Mouse (Mus musculus) C2C12 (cell line): ENCODE data around the gene Elf5. TPM values are rescaled to one million over a fixed set of nuclear protein-coding genes. Genes with fewer than 3 reads are reported as not detected.

Source experiments
- H3K27me3 ChIP-seq: one replicate; pipeline ENCODE4 v1.6.1; 2011; ENCODE audit not compliant: control insufficient read depth, insufficient read depth, insufficient read length
- H3K36me3 ChIP-seq: one replicate; pipeline ENCODE4 v1.6.1; 2011; ENCODE audit not compliant: control insufficient read depth, insufficient read depth
- H3K4me3 ChIP-seq: one replicate; pipeline ENCODE4 v1.5.1; 2011; ENCODE audit warnings: mild to moderate bottlenecking, control low read depth; ENCODE audit not compliant: poor library complexity, insufficient read depth, severe bottlenecking
- H3K79me2 ChIP-seq: one replicate; pipeline ENCODE4 v1.6.1; 2011; ENCODE audit not compliant: control insufficient read depth, insufficient read depth
- H3K79me3 ChIP-seq: one replicate; pipeline ENCODE4 v1.6.1; 2011; ENCODE audit warnings: low read depth, control low read depth
- H3ac ChIP-seq: one replicate; pipeline ENCODE3; 2011; ENCODE audit warnings: low read depth; ENCODE audit not compliant: control insufficient read depth, insufficient read length
- CEBPB ChIP-seq: IDR thresholded peaks from one replicate; pipeline ENCODE4 v1.6.1; 2011; ENCODE audit warnings: low read depth, mild to moderate bottlenecking, control low read depth, moderate library complexity
- CTCF ChIP-seq: IDR thresholded peaks from one replicate; pipeline ENCODE4 v1.5.1; 2011; ENCODE audit not compliant: control insufficient read depth, insufficient read depth, insufficient read length
- FOSL1 ChIP-seq: IDR thresholded peaks from one replicate; pipeline ENCODE4 v1.8.0; 2011; ENCODE audit warnings: mild to moderate bottlenecking, low read length; ENCODE audit not compliant: poor library complexity, insufficient read depth, severe bottlenecking
- MAX ChIP-seq: IDR thresholded peaks from one replicate; pipeline ENCODE4 v1.6.1; 2011; ENCODE audit warnings: mild to moderate bottlenecking, control low read depth
- MYOD1 ChIP-seq: IDR thresholded peaks from one replicate; pipeline ENCODE4 v1.6.1; 2011; ENCODE audit warnings: low read depth; ENCODE audit not compliant: control insufficient read depth, insufficient read length
- MYOG ChIP-seq: IDR thresholded peaks from one replicate; pipeline ENCODE4 v1.6.1; 2011; ENCODE audit not compliant: control insufficient read depth, insufficient read length; ENCODE audit errors: extremely low read depth
- USF1 ChIP-seq: IDR thresholded peaks from one replicate; pipeline ENCODE4 v1.6.1; 2011; ENCODE audit warnings: low read depth, mild to moderate bottlenecking, control low read depth, moderate library complexity
- polyA plus RNA-seq: library from polyadenylated mRNA; unstranded; fragments of >200 nt; fragmentation: generic; extraction: Trizol; gene quantifications from one replicate; pipeline ENCODE4 v1.2.1, GENCODE M21; 2012; ENCODE audit warnings: missing spikeins

The Elf5 gene
- polyA plus RNA-seq, 1 experiment: 0.01 TPM

DNA sequence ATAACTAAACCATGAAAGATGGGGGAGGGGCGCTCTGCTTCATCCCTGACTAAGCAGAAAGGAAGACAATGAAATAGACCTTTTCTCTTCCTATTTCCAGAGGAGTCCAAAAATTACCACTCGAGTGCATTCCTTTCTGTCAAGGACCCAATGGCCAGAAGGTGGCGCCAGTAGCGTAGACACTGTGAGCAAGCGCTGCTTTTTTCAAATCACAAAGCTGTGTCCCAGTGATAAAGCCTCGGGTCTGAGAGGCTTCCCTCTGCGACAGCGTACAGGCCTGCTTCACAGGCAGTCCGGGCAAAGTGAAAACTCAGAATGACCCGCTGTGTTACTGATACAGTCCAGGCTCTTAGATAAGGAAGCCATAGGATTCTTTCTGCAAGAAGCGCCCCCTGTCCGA lies 28.2 kb downstream of the Elf5 start:
- TF ChIP-seq CTCF (peak; percentile 36), MAX (no peak)
- peaks cover 13% of the 10 kb centered on the region for H3K27me3 ChIP-seq
- H3K79me2 ChIP-seq: no peaks in the 10 kb centered on the region
- no peaks in the 10 kb centered on the region for H3K79me3 ChIP-seq
- no peak overlapping the region for H3ac ChIP-seq
- no peaks in the 10 kb centered on the region for H3K36me3 ChIP-seq
- H3K4me3 ChIP-seq: no peak overlapping the region

DNA sequence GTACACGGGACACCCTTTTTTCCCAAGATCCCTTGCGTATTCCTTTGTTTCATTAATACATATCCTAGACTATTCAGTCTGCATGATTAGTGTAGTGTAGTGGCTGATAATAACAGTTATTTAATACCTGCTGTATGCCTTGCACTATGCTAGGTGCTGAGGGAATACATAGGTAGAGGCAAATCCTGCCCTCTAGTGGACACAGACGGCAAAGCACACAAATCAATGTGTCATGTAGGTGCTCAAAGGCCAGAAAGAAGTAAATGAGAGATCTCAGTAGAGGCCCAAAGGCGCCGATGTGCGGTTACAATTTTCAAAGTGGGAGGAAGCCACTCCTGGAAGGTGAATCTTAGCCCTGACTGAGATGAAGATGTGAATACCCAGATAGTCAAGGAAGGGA lies 34.3 kb downstream of the Elf5 start:
- Histone ChIP-seq H3K36me3 (no peaks in the 10 kb centered on the region), H3K27me3 (peaks cover 22% of the 10 kb centered on the region), H3K79me2 (no peaks in the 10 kb centered on the region), H3ac (no peak overlapping the region), H3K4me3 (no peak overlapping the region), H3K79me3 (no peaks in the 10 kb centered on the region)
- no peak for TF ChIP-seq MYOD1
- TF ChIP-seq CTCF: peak; percentile 39
- no peak for TF ChIP-seq CEBPB
- TF ChIP-seq FOSL1: no peak

DNA sequence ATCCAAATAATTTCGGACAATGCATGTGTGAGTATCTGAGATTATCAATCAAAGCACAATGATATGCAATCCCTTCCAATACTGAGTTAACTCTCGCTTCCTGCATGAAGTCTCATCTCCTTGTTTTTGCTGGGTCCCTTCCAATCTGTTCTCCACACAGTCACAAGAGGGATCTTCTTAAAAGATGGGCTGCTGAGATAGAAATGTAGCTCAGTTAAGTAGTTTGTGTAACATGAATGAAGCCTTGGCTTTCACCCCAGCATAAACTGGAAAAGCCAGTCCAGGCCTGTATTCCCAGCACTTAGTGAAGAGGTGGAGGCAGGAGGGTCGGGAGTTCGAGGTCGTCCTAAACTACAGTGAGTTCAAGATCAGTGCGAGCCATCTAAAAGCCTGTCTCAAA lies 34.8 kb downstream of the Elf5 start:
- no peaks in the 10 kb centered on the region for H3K36me3 ChIP-seq
- TF ChIP-seq USF1: no peak
- TF ChIP-seq MAX: no peak
- no peak for TF ChIP-seq CTCF
- TF ChIP-seq CEBPB: no peak
- TF ChIP-seq FOSL1: no peak
- H3K27me3 ChIP-seq: peaks cover 22% of the 10 kb centered on the region
- no peak overlapping the region for H3ac ChIP-seq
- no peak overlapping the region for H3K4me3 ChIP-seq
- no peaks in the 10 kb centered on the region for H3K79me2 ChIP-seq
- H3K79me3 ChIP-seq: no peaks in the 10 kb centered on the region

DNA sequence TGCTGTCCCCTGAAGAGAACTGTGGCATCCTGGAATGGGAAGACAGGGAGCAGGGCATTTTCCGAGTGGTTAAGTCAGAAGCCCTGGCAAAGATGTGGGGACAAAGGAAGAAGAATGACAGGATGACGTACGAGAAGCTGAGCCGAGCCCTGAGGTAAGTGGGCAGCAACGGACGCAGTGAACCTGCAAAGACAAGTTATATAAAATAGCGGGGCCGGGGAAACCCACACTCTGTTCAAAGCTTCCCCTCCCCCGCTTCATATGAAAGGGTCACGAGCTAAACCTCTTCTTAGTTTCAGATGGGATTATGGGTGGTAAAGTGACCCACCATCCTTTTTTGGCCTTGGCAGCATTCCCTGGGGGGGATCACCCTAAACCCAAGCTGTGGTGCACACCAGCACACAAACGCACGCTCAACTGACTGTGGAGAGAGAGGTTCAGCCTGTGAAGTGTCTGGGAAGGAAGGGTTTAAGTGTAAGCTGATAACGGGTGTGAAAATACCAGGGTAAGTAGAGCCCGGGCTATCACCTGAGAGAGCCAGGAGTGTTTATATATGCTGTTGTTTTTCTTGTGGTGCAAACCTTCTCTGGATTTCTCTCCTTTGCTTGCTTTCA lies 37.6 kb downstream of the Elf5 start:
- Histone ChIP-seq H3K79me2 (no peaks in the 10 kb centered on the region), H3K36me3 (peaks cover 6% of the 10 kb centered on the region), H3K79me3 (no peaks in the 10 kb centered on the region), H3ac (no peak overlapping the region), H3K27me3 (peaks cover 19% of the 10 kb centered on the region), H3K4me3 (no peak overlapping the region)
- TF ChIP-seq FOSL1 (no peak), CTCF (no peak), MAX (no peak), CEBPB (no peak), MYOD1 (no peak), MYOG (no peak), USF1 (no peak)

DNA sequence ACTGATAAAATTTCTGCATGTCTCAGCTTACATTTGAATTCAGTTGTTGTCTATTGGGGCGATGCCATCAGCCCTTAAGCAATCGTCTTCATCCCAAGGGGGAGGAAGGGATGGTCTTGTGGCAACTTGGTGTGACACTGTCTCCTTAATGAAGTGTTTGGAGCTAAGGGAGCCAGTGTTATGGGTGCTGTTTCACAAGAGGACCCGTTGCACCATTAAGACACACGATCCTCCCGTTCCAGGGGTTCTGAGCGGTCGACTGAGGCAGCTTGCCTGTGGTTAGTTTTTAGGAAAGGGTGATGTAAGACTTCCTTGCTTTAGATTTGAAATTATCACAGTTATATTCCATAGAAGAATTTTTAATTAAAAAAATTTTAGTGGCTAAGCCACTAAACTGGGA lies 38.3 kb downstream of the Elf5 start:
- TF ChIP-seq MAX (no peak), MYOG (no peak)
- H3K79me3 ChIP-seq: no peaks in the 10 kb centered on the region
- H3K79me2 ChIP-seq: no peaks in the 10 kb centered on the region
- H3K4me3 ChIP-seq: no peak overlapping the region
- peaks cover 14% of the 10 kb centered on the region for H3K27me3 ChIP-seq
- H3K36me3 ChIP-seq: peaks cover 13% of the 10 kb centered on the region
- H3ac ChIP-seq: no peak overlapping the region

DNA sequence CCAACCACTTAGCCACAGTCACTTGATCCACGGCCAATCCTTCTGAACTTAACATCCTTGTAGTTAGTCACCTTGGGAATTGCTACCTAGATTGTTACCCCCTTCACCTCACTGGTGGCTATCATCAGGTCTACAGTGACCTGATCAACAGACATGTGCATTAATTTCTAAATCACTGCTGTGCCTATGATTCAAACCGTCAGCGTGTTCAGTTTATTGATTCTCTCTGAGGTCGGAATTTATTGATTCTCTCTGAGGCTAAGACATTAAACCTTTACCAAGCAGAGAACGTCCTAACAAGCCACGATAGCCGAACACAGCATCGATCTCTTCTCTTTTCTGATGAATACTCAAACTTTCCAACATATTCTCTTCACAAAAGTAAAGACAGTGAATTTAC lies 38.8 kb downstream of the Elf5 start:
- Histone ChIP-seq H3K27me3 (peaks cover 12% of the 10 kb centered on the region), H3K79me3 (no peaks in the 10 kb centered on the region), H3K36me3 (peaks cover 15% of the 10 kb centered on the region), H3ac (no peak overlapping the region), H3K4me3 (no peak overlapping the region), H3K79me2 (no peaks in the 10 kb centered on the region)
- no peak for TF ChIP-seq MYOD1
- TF ChIP-seq USF1: no peak
- TF ChIP-seq MYOG: no peak
- TF ChIP-seq CEBPB: no peak
- no peak for TF ChIP-seq MAX
- no peak for TF ChIP-seq FOSL1
- TF ChIP-seq CTCF: no peak

DNA sequence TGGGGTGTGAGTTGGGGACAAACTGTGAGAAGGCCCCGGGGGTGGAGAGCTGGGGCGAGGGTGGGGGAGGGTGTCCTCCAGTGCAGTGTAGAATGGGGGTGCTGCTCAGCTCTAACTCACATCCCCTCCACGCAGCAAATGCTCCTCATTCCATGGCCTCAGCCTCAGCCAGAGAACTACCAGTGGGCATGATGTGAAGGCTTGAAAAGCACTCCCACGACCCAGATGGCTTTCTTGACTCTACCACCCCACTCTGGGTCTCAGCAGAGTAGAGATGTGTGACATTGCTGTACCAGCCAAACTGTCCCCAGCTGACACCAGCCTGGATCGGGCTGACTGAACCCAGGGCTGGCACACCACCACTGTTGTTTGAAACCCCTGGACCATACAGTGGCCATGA lies 41.1 kb downstream of the Elf5 start:
- no peaks in the 10 kb centered on the region for H3K79me2 ChIP-seq
- no peak overlapping the region for H3K4me3 ChIP-seq
- peaks cover 27% of the 10 kb centered on the region for H3K36me3 ChIP-seq
- H3K79me3 ChIP-seq: no peaks in the 10 kb centered on the region
- H3K27me3 ChIP-seq: peaks cover 5% of the 10 kb centered on the region
- no peak overlapping the region for H3ac ChIP-seq
- TF ChIP-seq CTCF (no peak), MAX (no peak), USF1 (no peak), FOSL1 (no peak), MYOG (no peak), CEBPB (no peak), MYOD1 (no peak)
